In genomic region chr2:156970253-156970652, GRCm38 (mm10) we compare ENCODE assay signal across 18 mouse cellular contexts. TPM values are rescaled to one million over a fixed set of nuclear protein-coding genes. Genes with fewer than 3 reads are reported as not detected.
DNase-seq lines count a peak whose midpoint lies in the region; ATAC-seq lines count a peak whose summit lies in the region.
"Had no signal": no experiment of that assay in that cellular context is flagged by ENCODE, and none has a peak within 500 bp of the region (broad histone marks: within the 10 kb centered on the region; RNA-seq: fewer than 3 reads in every experiment).

No protein-coding gene starts in this region.

- peak overlapping the region; percentile 35; the same call in 1 of the 2 replicates for H3K27ac ChIP-seq in heart, embryonic 16.5 days (ENCODE audit: low read length)
- H3K27ac ChIP-seq: embryonic facial prominence, embryonic 15.5 days; hindbrain, postnatal 0 days; liver, embryonic 15.5 days; midbrain, embryonic 12.5 days had no signal

- peaks cover 24% of the 10 kb centered on the region for H3K4me1 ChIP-seq in heart, embryonic 16.5 days (ENCODE audit: control insufficient read depth, insufficient read depth, low read length)
- H3K4me1 ChIP-seq: embryonic facial prominence, embryonic 15.5 days; midbrain, embryonic 12.5 days had no signal

- DNase-seq in heart, adult 18-20 months: no peak
- DNase-seq in CD4-positive, CD25-positive, alpha-beta regulatory T cell, adult 2 months (ENCODE audit: low read depth, low spot score): peak; percentile 54
- DNase-seq in T-cell, adult 2 months (ENCODE audit: low spot score): peak; percentile 53
- DNase-seq in thymus, postnatal 0 days (ENCODE audit: low spot score): peak; percentile 52
- DNase-seq in layer of hippocampus, adult 9-10 months (ENCODE audit: low spot score): no peak
- no peak for DNase-seq in layer of hippocampus, adult 18-20 months (ENCODE audit: low spot score in 2 of 2)
- DNase-seq: adrenal gland, adult 8-10 months; gastrocnemius, postnatal 25 days; heart, postnatal 10 days; kidney, postnatal 10 days; lung, postnatal 36 days had no signal

- H3K36me3 ChIP-seq in heart, embryonic 16.5 days (ENCODE audit: control insufficient read depth, insufficient read depth): no peaks in the 10 kb centered on the region
- H3K36me3 ChIP-seq: embryonic facial prominence, embryonic 15.5 days; midbrain, embryonic 12.5 days had no signal

- no peaks in the 10 kb centered on the region for H3K9me3 ChIP-seq in heart, embryonic 16.5 days (replicated peaks; ENCODE audit: control insufficient read depth, low read length)
- H3K9me3 ChIP-seq: embryonic facial prominence, embryonic 15.5 days; liver, embryonic 15.5 days; midbrain, embryonic 12.5 days had no signal

- WGBS in heart, embryonic 16.5 days: 63% methylated on average over 7 of the region's 7 CpGs

- no peak overlapping the region for H3K4me3 ChIP-seq in heart, embryonic 16.5 days (ENCODE audit: low read length)
- H3K4me3 ChIP-seq: embryonic facial prominence, embryonic 15.5 days; liver, embryonic 15.5 days; midbrain, embryonic 12.5 days had no signal

- no peak overlapping the region for H3K9ac ChIP-seq in heart, embryonic 16.5 days (ENCODE audit: low read length)
- H3K9ac ChIP-seq: embryonic facial prominence, embryonic 15.5 days; liver, embryonic 15.5 days; midbrain, embryonic 12.5 days had no signal

- no peaks in the 10 kb centered on the region for H3K27me3 ChIP-seq in heart, embryonic 16.5 days (ENCODE audit: control insufficient read depth, insufficient read depth, low read length)
- H3K27me3 ChIP-seq: embryonic facial prominence, embryonic 15.5 days; liver, embryonic 15.5 days; midbrain, embryonic 12.5 days; Patski had no signal

- no peak overlapping the region for H3K4me2 ChIP-seq in heart, embryonic 16.5 days (ENCODE audit: low read depth, low read length)
- H3K4me2 ChIP-seq: embryonic facial prominence, embryonic 15.5 days; liver, embryonic 15.5 days; midbrain, embryonic 12.5 days had no signal

- no peak for ATAC-seq in heart, embryonic 16.5 days (replicated peaks; ENCODE audit: extremely low read depth, insufficient read depth, low FRiP score)
- ATAC-seq: forebrain, embryonic 14.5 days; hindbrain, postnatal 0 days; Patski had no signal

RNA-seq across cellular contexts. Expression of gene Ndrg3, which starts 21.6 kb away (rescaled TPM):
- 41.4 and 60.0 TPM in 2 replicates for polyA plus RNA-seq in heart, embryonic 16.5 days (2015; fragmentation: Nextera tagmentation; extraction: Ambion mirVana)
- total RNA-seq in heart, adult 18-20 months (2021): 10 to 100 TPM; 17.7 to 23.7 TPM
- polyA plus RNA-seq in thymus, postnatal 0 days (2015; fragmentation: Nextera tagmentation; extraction: Ambion mirVana): 125 and 141 TPM in 2 replicates
- 100 to 1,000 TPM; 416 to 432 TPM for total RNA-seq in layer of hippocampus, adult 18-20 months (2021)

RNA-seq across cellular contexts. Expression of gene Dsn1, which starts 36.7 kb away (rescaled TPM):
- polyA plus RNA-seq in heart, embryonic 16.5 days (2015; fragmentation: Nextera tagmentation; extraction: Ambion mirVana): 31.1 and 34.5 TPM in 2 replicates
- total RNA-seq in heart, adult 18-20 months (2021): 1 to 10 TPM; 1.7 to 2.3 TPM
- polyA plus RNA-seq in thymus, postnatal 0 days (2015; fragmentation: Nextera tagmentation; extraction: Ambion mirVana): 30.9 and 31.3 TPM in 2 replicates
- total RNA-seq in layer of hippocampus, adult 18-20 months (2021): 1 to 10 TPM; 2.7 to 4.3 TPM

Comparison
In these comparisons a context has a peak if more than half of its experiments do, and no peak if none do; other contexts are left out.
1. DNase-seq: peak in CD4-positive, CD25-positive, alpha-beta regulatory T cell, adult 2 months (single experiment), T-cell, adult 2 months (single experiment) and thymus, postnatal 0 days (single experiment); none in heart, adult 18-20 months (0 of 2), layer of hippocampus, adult 9-10 months (single experiment) and layer of hippocampus, adult 18-20 months (0 of 2).
2. RNA of gene Ndrg3, which starts 21.6 kb away (total RNA-seq): 416 to 432 TPM in layer of hippocampus, adult 18-20 months; 17.7 to 23.7 TPM in heart, adult 18-20 months; every median in the first group is over 10 times any median in the second.